ENCODE assay signal across 9 mouse cellular contexts in genomic region chr17:35808073-35808472, GRCm38 (mm10). TPM values are rescaled to one million over a fixed set of nuclear protein-coding genes. Genes with fewer than 3 reads are reported as not detected.
DNase-seq lines count a peak whose midpoint lies in the region; ATAC-seq and TF ChIP-seq lines count a peak whose summit lies in the region.
"Had no signal": no experiment of that assay in that cellular context is flagged by ENCODE, and none has a peak within 500 bp of the region (broad histone marks: within the 10 kb centered on the region; RNA-seq: fewer than 3 reads in every experiment).

No protein-coding gene starts in this region.

- peak; percentile 70; the same call in 1 of the 2 replicates for ATAC-seq in frontal cortex, adult (ENCODE audit: low TSS enrichment)
- no peak for ATAC-seq in heart, embryonic 15.5 days (replicated peaks; ENCODE audit: insufficient number of reproducible peaks, insufficient read depth, low FRiP score, low read depth)
- peak; percentile 73 for ATAC-seq in lung, postnatal 0 days
- no peak for ATAC-seq in hindbrain, embryonic 16.5 days
- no peak for ATAC-seq in forebrain, postnatal 0 days

- no peak overlapping the region for H3K9ac ChIP-seq in heart, embryonic 15.5 days
- H3K9ac ChIP-seq in lung, postnatal 0 days (replicated peaks; ENCODE audit: low read depth) = no peak overlapping the region
- no peak overlapping the region for H3K9ac ChIP-seq in hindbrain, embryonic 16.5 days (ENCODE audit: low read depth, low read length)
- H3K9ac ChIP-seq in forebrain, postnatal 0 days = no peak overlapping the region

- no peak for TF ChIP-seq CTCF in lung, postnatal 0 days (IDR thresholded peaks at IDR 0.05)
- TF ChIP-seq CTCF in forebrain, postnatal 0 days (IDR thresholded peaks at IDR 0.05; ENCODE audit: low read depth) = no peak

- WGBS in heart, embryonic 15.5 days = 57% methylated on average over 9 of the region's 9 CpGs
- 21% methylated on average over 9 of the region's 9 CpGs for WGBS in lung, postnatal 0 days
- WGBS in hindbrain, embryonic 16.5 days = 65% methylated on average over 9 of the region's 9 CpGs
- 58% methylated on average over 9 of the region's 9 CpGs for WGBS in forebrain, postnatal 0 days

- H3K4me3 ChIP-seq in heart, embryonic 15.5 days = no peak overlapping the region
- no peak overlapping the region for H3K4me3 ChIP-seq in lung, postnatal 0 days (ENCODE audit: low read depth, low read length)
- no peak overlapping the region for H3K4me3 ChIP-seq in hindbrain, embryonic 16.5 days (ENCODE audit: low read length)
- no peak overlapping the region for H3K4me3 ChIP-seq in forebrain, postnatal 0 days (ENCODE audit: low read depth, low read length)

- DNase-seq in frontal cortex, adult 2 months (ENCODE audit: extremely low spot score in 1 of 2, low spot score in 1 of 2) = no peak
- DNase-seq in adrenal gland, postnatal 14 days = peak; percentile 74
- peak; percentile 91 for DNase-seq in lung, postnatal 0 days (ENCODE audit: low spot score)
- DNase-seq in T-cell, adult 2 months (ENCODE audit: low spot score) = no peak
- DNase-seq in forebrain, postnatal 0 days = no peak
- DNase-seq: B cell, adult 2 months had no signal

- H3K4me1 ChIP-seq in heart, embryonic 15.5 days (replicated peaks) = peaks cover 41% of the 10 kb centered on the region
- H3K4me1 ChIP-seq in lung, postnatal 0 days (ENCODE audit: insufficient read depth, low read depth, low read length) = peaks cover 24% of the 10 kb centered on the region
- no peaks in the 10 kb centered on the region for H3K4me1 ChIP-seq in hindbrain, embryonic 16.5 days (ENCODE audit: control insufficient read depth, insufficient read depth, low read depth, low read length)
- H3K4me1 ChIP-seq in forebrain, postnatal 0 days (ENCODE audit: insufficient read depth) = no peaks in the 10 kb centered on the region

- H3K27ac ChIP-seq in heart, embryonic 15.5 days = peak overlapping the region; percentile 38
- H3K27ac ChIP-seq in lung, postnatal 0 days (ENCODE audit: low read length) = peak overlapping the region; percentile 78
- H3K27ac ChIP-seq in hindbrain, embryonic 16.5 days (ENCODE audit: low read depth, low read length) = no peak overlapping the region; the same call in 1 of the 2 replicates
- no peak overlapping the region for H3K27ac ChIP-seq in forebrain, postnatal 0 days (ENCODE audit: low read depth, low read length)

- no peaks in the 10 kb centered on the region for H3K36me3 ChIP-seq in heart, embryonic 15.5 days
- no peaks in the 10 kb centered on the region for H3K36me3 ChIP-seq in lung, postnatal 0 days (ENCODE audit: insufficient read depth, low read length)
- H3K36me3 ChIP-seq in hindbrain, embryonic 16.5 days (ENCODE audit: control insufficient read depth, insufficient read depth, low read length) = no peaks in the 10 kb centered on the region
- H3K36me3 ChIP-seq in forebrain, postnatal 0 days (ENCODE audit: insufficient read depth) = no peaks in the 10 kb centered on the region

- no peak overlapping the region for H3K4me2 ChIP-seq in heart, embryonic 15.5 days
- no peak overlapping the region for H3K4me2 ChIP-seq in lung, postnatal 0 days (replicated peaks; ENCODE audit: low read depth, low read length)
- no peak overlapping the region for H3K4me2 ChIP-seq in hindbrain, embryonic 16.5 days (ENCODE audit: low read length)
- no peak overlapping the region for H3K4me2 ChIP-seq in forebrain, postnatal 0 days (ENCODE audit: low read depth)

- H3K27me3 ChIP-seq in heart, embryonic 15.5 days = no peaks in the 10 kb centered on the region
- H3K27me3 ChIP-seq in lung, postnatal 0 days (replicated peaks; ENCODE audit: insufficient read depth, low read length) = no peaks in the 10 kb centered on the region
- H3K27me3 ChIP-seq in hindbrain, embryonic 16.5 days (replicated peaks; ENCODE audit: control insufficient read depth, insufficient read depth, low read length) = no peaks in the 10 kb centered on the region
- no peaks in the 10 kb centered on the region for H3K27me3 ChIP-seq in forebrain, postnatal 0 days (ENCODE audit: insufficient read depth, low read length)

- peak; percentile 94 for TF ChIP-seq EP300 in lung, postnatal 0 days (IDR thresholded peaks at IDR 0.05)

- H3K9me3 ChIP-seq in heart, embryonic 15.5 days (replicated peaks) = no peaks in the 10 kb centered on the region
- H3K9me3 ChIP-seq in lung, postnatal 0 days (ENCODE audit: low read length) = no peaks in the 10 kb centered on the region
- no peaks in the 10 kb centered on the region for H3K9me3 ChIP-seq in hindbrain, embryonic 16.5 days (ENCODE audit: control insufficient read depth, low read length)
- no peaks in the 10 kb centered on the region for H3K9me3 ChIP-seq in forebrain, postnatal 0 days (ENCODE audit: low read length)

RNA-seq across cellular contexts. Expression of gene Ier3, which starts 13.4 kb away (rescaled TPM):
- polyA plus RNA-seq in frontal cortex, adult 2 months (2012; rRNA removed) = 11.2 and 14.5 TPM in 2 replicates
- total RNA-seq in adrenal gland, postnatal 14 days (2021) = 12.7 and 26.3 TPM in 2 replicates
- polyA plus RNA-seq in heart, embryonic 15.5 days (2015; fragmentation: Nextera tagmentation; extraction: Ambion mirVana) = 49.7 and 56.5 TPM in 2 replicates
- 205 and 234 TPM in 2 replicates for polyA plus RNA-seq in lung, postnatal 0 days (2015; fragmentation: Nextera tagmentation; extraction: Ambion mirVana)
- 14.5 and 17.2 TPM in 2 replicates for polyA plus RNA-seq in hindbrain, embryonic 16.5 days (2015; fragmentation: Nextera tagmentation; extraction: Ambion mirVana)
- 8.9 and 9.0 TPM in 2 replicates for total RNA-seq in forebrain, postnatal 0 days (2014; rRNA removed)
- 13.0 and 13.1 TPM in 2 replicates for polyA plus RNA-seq in forebrain, postnatal 0 days (2015; fragmentation: Nextera tagmentation; extraction: Ambion mirVana)

RNA-seq across cellular contexts. Expression of gene Flot1, which starts 15.0 kb away (rescaled TPM):
- 178 and 209 TPM in 2 replicates for polyA plus RNA-seq in frontal cortex, adult 2 months (2012; rRNA removed)
- total RNA-seq in adrenal gland, postnatal 14 days (2021) = 52.4 and 59.5 TPM in 2 replicates
- 103 and 109 TPM in 2 replicates for polyA plus RNA-seq in heart, embryonic 15.5 days (2015; fragmentation: Nextera tagmentation; extraction: Ambion mirVana)
- 106 and 117 TPM in 2 replicates for polyA plus RNA-seq in lung, postnatal 0 days (2015; fragmentation: Nextera tagmentation; extraction: Ambion mirVana)
- polyA plus RNA-seq in hindbrain, embryonic 16.5 days (2015; fragmentation: Nextera tagmentation; extraction: Ambion mirVana) = 131 and 150 TPM in 2 replicates
- 90.4 and 103 TPM in 2 replicates for total RNA-seq in forebrain, postnatal 0 days (2014; rRNA removed)
- polyA plus RNA-seq in forebrain, postnatal 0 days (2015; fragmentation: Nextera tagmentation; extraction: Ambion mirVana) = 104 and 113 TPM in 2 replicates

RNA-seq across cellular contexts. Expression of gene Tubb5, which starts 30.0 kb away (rescaled TPM):
- 447 and 519 TPM in 2 replicates for polyA plus RNA-seq in frontal cortex, adult 2 months (2012; rRNA removed)
- 285 and 320 TPM in 2 replicates for total RNA-seq in adrenal gland, postnatal 14 days (2021)
- polyA plus RNA-seq in heart, embryonic 15.5 days (2015; fragmentation: Nextera tagmentation; extraction: Ambion mirVana) = 567 and 662 TPM in 2 replicates
- polyA plus RNA-seq in lung, postnatal 0 days (2015; fragmentation: Nextera tagmentation; extraction: Ambion mirVana) = 292 and 298 TPM in 2 replicates
- 1,705 and 1,762 TPM in 2 replicates for polyA plus RNA-seq in hindbrain, embryonic 16.5 days (2015; fragmentation: Nextera tagmentation; extraction: Ambion mirVana)
- 3,707 and 3,724 TPM in 2 replicates for total RNA-seq in forebrain, postnatal 0 days (2014; rRNA removed)
- polyA plus RNA-seq in forebrain, postnatal 0 days (2015; fragmentation: Nextera tagmentation; extraction: Ambion mirVana) = 2,151 and 2,226 TPM in 2 replicates

RNA-seq across cellular contexts. Expression of gene Mdc1, which starts 33.2 kb away (rescaled TPM):
- polyA plus RNA-seq in frontal cortex, adult 2 months (2012; rRNA removed) = 9.9 and 11.0 TPM in 2 replicates
- total RNA-seq in adrenal gland, postnatal 14 days (2021) = 20.6 and 21.9 TPM in 2 replicates
- 12.6 and 17.0 TPM in 2 replicates for polyA plus RNA-seq in heart, embryonic 15.5 days (2015; fragmentation: Nextera tagmentation; extraction: Ambion mirVana)
- polyA plus RNA-seq in lung, postnatal 0 days (2015; fragmentation: Nextera tagmentation; extraction: Ambion mirVana) = 2.8 and 3.1 TPM in 2 replicates
- 9.3 and 11.2 TPM in 2 replicates for polyA plus RNA-seq in hindbrain, embryonic 16.5 days (2015; fragmentation: Nextera tagmentation; extraction: Ambion mirVana)
- 15.3 and 20.4 TPM in 2 replicates for total RNA-seq in forebrain, postnatal 0 days (2014; rRNA removed)
- 3.0 and 4.4 TPM in 2 replicates for polyA plus RNA-seq in forebrain, postnatal 0 days (2015; fragmentation: Nextera tagmentation; extraction: Ambion mirVana)

RNA-seq across cellular contexts. Expression of gene Nrm, which starts 53.0 kb away (rescaled TPM):
- polyA plus RNA-seq in frontal cortex, adult 2 months (2012; rRNA removed) = 8.8 and 9.0 TPM in 2 replicates
- 10.6 and 15.9 TPM in 2 replicates for total RNA-seq in adrenal gland, postnatal 14 days (2021)
- polyA plus RNA-seq in heart, embryonic 15.5 days (2015; fragmentation: Nextera tagmentation; extraction: Ambion mirVana) = 38.7 and 46.2 TPM in 2 replicates
- polyA plus RNA-seq in lung, postnatal 0 days (2015; fragmentation: Nextera tagmentation; extraction: Ambion mirVana) = 21.4 and 22.9 TPM in 2 replicates
- polyA plus RNA-seq in hindbrain, embryonic 16.5 days (2015; fragmentation: Nextera tagmentation; extraction: Ambion mirVana) = 20.8 and 22.3 TPM in 2 replicates
- total RNA-seq in forebrain, postnatal 0 days (2014; rRNA removed) = 6.1 and 9.7 TPM in 2 replicates
- 13.1 and 15.6 TPM in 2 replicates for polyA plus RNA-seq in forebrain, postnatal 0 days (2015; fragmentation: Nextera tagmentation; extraction: Ambion mirVana)

Comparison
In these comparisons a context has a peak if more than half of its experiments do, and no peak if none do; other contexts are left out.
1. ATAC-seq: peak in frontal cortex, adult (single experiment) and lung, postnatal 0 days (single experiment); none in heart, embryonic 15.5 days (single experiment), hindbrain, embryonic 16.5 days (single experiment) and forebrain, postnatal 0 days (single experiment).
2. DNase-seq: peak in adrenal gland, postnatal 14 days (single experiment) and lung, postnatal 0 days (single experiment); none in frontal cortex, adult 2 months (0 of 2), T-cell, adult 2 months (single experiment) and forebrain, postnatal 0 days (single experiment).
3. H3K27ac ChIP-seq: peak in heart, embryonic 15.5 days (single experiment) and lung, postnatal 0 days (single experiment); none in hindbrain, embryonic 16.5 days (single experiment) and forebrain, postnatal 0 days (single experiment).